Mouse (Mus musculus): ENCODE measurements around the gene Fkbp11. TPM values are rescaled to one million over a fixed set of nuclear protein-coding genes. Genes with fewer than 3 reads are reported as not detected.

The Fkbp11 gene
- total and polyA plus RNA-seq, 3 experiments: 118 to 160 TPM; not detected in 1

DNA sequence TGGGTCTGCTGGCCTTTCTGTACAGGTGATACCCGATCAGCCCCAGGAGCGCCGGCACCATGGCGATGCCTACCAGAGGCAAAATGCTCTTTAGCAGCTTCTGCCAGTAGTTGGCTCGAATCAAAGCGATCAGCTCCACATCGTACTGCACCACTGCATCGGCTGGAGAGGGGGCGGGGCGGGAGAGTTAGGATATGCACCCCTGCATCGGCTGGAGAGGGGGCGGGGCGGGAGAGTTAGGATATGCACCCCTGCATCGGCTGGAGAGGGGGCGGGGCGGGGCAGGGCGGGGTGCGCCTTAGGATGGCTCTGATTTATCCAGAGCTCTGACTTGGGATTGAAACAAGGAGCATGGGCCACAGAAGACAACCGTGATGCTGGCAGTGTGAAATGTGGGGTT lies 3.6 kb downstream of the Fkbp11 start:
- DNase-seq (ENCODE audit: low read depth, low spot score): no peak
- no peak overlapping the region for H3K27ac ChIP-seq (ENCODE audit: control insufficient read depth, low read depth, low read length)
- H3K4me3 ChIP-seq (ENCODE audit: control insufficient read depth in 1 of 2, insufficient read depth in 1 of 2, low read depth in 2 of 2, low read length in 2 of 2): no peak overlapping the region
- TF ChIP-seq POLR2A (IDR thresholded peaks at IDR 0.05; ENCODE audit: control insufficient read depth in 1 of 2, insufficient read depth in 1 of 2, low read depth in 1 of 2, low read length in 2 of 2, poor library complexity in 1 of 2): peak in 1 of 2 experiments; percentile 1; a peak in 1 of 4 replicates
- no peak for TF ChIP-seq ETS1 (IDR thresholded peaks at IDR 0.05; ENCODE audit: low read depth, low read length)
- H3K27me3 ChIP-seq (ENCODE audit: control insufficient read depth in 1 of 2, insufficient read depth in 2 of 2, low read length in 2 of 2): no peaks in the 10 kb centered on the region
- H3K4me1 ChIP-seq (ENCODE audit: control insufficient read depth in 1 of 2, insufficient read depth in 2 of 2, low read length in 2 of 2): peaks cover 0 to 15% of the 10 kb centered on the region in 2 experiments; a peak in 2 of 4 replicates
- H3K36me3 ChIP-seq (ENCODE audit: control insufficient read depth in 1 of 2, insufficient read depth in 2 of 2, low read length in 2 of 2): no peaks in the 10 kb centered on the region; a peak in 2 of 4 replicates
- H3K79me2 ChIP-seq (ENCODE audit: control insufficient read depth, insufficient read depth, low read length, poor library complexity): peaks cover 11% of the 10 kb centered on the region
- H3K9ac ChIP-seq (ENCODE audit: control insufficient read depth, low read depth, low read length, poor library complexity, severe bottlenecking): no peak overlapping the region
- no peaks in the 10 kb centered on the region for H3K9me3 ChIP-seq (replicated peaks; ENCODE audit: insufficient read depth, low read length)

DNA sequence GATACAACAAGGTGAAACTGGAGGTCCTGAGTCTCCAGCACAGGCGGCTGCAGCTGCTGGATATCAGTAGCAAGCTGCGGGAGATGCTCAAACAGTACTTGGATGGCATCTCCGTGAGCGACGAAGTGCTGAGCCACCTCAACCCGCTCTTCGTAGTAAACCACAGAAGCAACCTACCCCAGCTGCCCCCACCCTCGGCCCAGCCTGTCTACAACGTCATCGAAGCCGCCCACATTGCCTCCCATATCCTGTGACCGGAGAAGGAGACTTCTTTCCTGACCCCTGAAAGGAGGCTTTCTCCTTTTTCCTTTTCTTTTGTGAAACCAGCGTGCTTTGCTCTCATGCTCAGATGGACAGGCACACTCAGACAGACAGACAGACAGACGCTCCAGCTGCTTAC lies 5.1 kb downstream of the Fkbp11 start:
- no peaks in the 10 kb centered on the region; a peak in 1 of 4 replicates for H3K36me3 ChIP-seq (ENCODE audit: control insufficient read depth in 1 of 2, insufficient read depth in 2 of 2, low read length in 2 of 2)
- TF ChIP-seq CTCF (IDR thresholded peaks at IDR 0.05 in 2 of 3, conservative IDR thresholded peaks at IDR 0.05 in 1 of 3; ENCODE audit: control insufficient read depth in 1 of 3, insufficient read depth in 1 of 3, low read depth in 2 of 3, low read length in 3 of 3, poor library complexity in 1 of 3, severe bottlenecking in 1 of 3) (no peak), MEF2A (IDR thresholded peaks at IDR 0.05; ENCODE audit: extremely low read depth, insufficient replicate concordance, low read depth, low read length, poor library complexity, severe bottlenecking) (no peak), SIN3A (IDR thresholded peaks at IDR 0.05; ENCODE audit: low read length) (no peak), GABPA (IDR thresholded peaks at IDR 0.05; ENCODE audit: low read depth, low read length) (no peak), KAT2A (conservative IDR thresholded peaks at IDR 0.05; ENCODE audit: low read depth, low read length) (no peak), MAFK (IDR thresholded peaks at IDR 0.05; ENCODE audit: borderline replicate concordance, low read depth, low read length) (no peak), ELF1 (IDR thresholded peaks at IDR 0.05; ENCODE audit: low read depth, low read length) (no peak), ZNF384 (IDR thresholded peaks at IDR 0.05; ENCODE audit: low read depth, low read length) (no peak), SMC3 (IDR thresholded peaks at IDR 0.05; ENCODE audit: low read depth, low read length) (no peak), USF2 (IDR thresholded peaks at IDR 0.05; ENCODE audit: borderline replicate concordance in 1 of 2, insufficient read depth in 1 of 2, low read depth in 1 of 2, low read length in 2 of 2) (no peak), NELFE (IDR thresholded peaks at IDR 0.05; ENCODE audit: low read depth, low read length) (no peak), RCOR1 (IDR thresholded peaks at IDR 0.05; ENCODE audit: low read depth, low read length) (no peak), ZMIZ1 (IDR thresholded peaks at IDR 0.05; ENCODE audit: low read depth, low read length) (no peak), MYC (IDR thresholded peaks at IDR 0.05; ENCODE audit: low read depth, low read length) (no peak), BHLHE40 (IDR thresholded peaks at IDR 0.05; ENCODE audit: borderline replicate concordance, low read depth, low read length) (no peak), MAX (IDR thresholded peaks at IDR 0.05; ENCODE audit: low read length) (no peak), HCFC1 (IDR thresholded peaks at IDR 0.05; ENCODE audit: low read depth, low read length) (no peak), UBTF (IDR thresholded peaks at IDR 0.05; ENCODE audit: borderline replicate concordance, insufficient read depth, low read depth, low read length) (no peak), E2F4 (IDR thresholded peaks at IDR 0.05; ENCODE audit: borderline replicate concordance, low read depth, low read length) (no peak), POLR2AphosphoS2 (IDR thresholded peaks at IDR 0.05; ENCODE audit: low read length) (no peak)
- no peak overlapping the region for H3K27ac ChIP-seq (ENCODE audit: control insufficient read depth, low read depth, low read length)
- H3K27me3 ChIP-seq (ENCODE audit: control insufficient read depth in 1 of 2, insufficient read depth in 2 of 2, low read length in 2 of 2): no peaks in the 10 kb centered on the region
- no peak overlapping the region for H3K9ac ChIP-seq (ENCODE audit: control insufficient read depth, low read depth, low read length, poor library complexity, severe bottlenecking)
- H3K4me3 ChIP-seq (ENCODE audit: control insufficient read depth in 1 of 2, insufficient read depth in 1 of 2, low read depth in 2 of 2, low read length in 2 of 2): no peak overlapping the region
- H3K79me2 ChIP-seq (ENCODE audit: control insufficient read depth, insufficient read depth, low read length, poor library complexity): peaks cover 11% of the 10 kb centered on the region
- peaks cover 0 to 9% of the 10 kb centered on the region in 2 experiments; a peak in 1 of 4 replicates for H3K4me1 ChIP-seq (ENCODE audit: control insufficient read depth in 1 of 2, insufficient read depth in 2 of 2, low read length in 2 of 2)
- H3K9me3 ChIP-seq (replicated peaks; ENCODE audit: insufficient read depth, low read length): no peaks in the 10 kb centered on the region
- DNase-seq (ENCODE audit: low read depth, low spot score): no peak

Data from MEL (cell line).